Comparison of ENCODE assay signal across 31 mouse cellular contexts in the genomic region with DNA sequence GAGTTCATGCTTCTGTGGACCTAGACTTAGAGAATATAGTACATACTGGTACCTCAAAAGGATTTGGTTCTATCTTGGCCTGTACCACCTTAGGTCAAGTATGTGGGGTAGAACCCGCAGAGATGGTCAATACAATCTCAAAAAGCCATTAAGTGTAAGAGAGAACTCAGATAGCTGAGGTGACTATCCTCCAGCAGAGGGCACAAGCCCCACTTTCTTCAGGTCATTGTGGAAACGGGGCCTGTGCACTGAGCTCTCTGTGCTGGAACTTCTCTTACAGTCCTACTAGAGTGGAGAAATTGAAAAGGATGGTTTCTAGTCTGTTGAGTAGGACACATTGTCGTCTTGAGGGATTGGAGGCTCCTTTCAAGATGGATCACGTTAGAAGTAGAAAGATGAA. TPM values are rescaled to one million over a fixed set of nuclear protein-coding genes. Genes with fewer than 3 reads are reported as not detected.
DNase-seq lines count a peak whose midpoint lies in the region; ATAC-seq and TF ChIP-seq lines count a peak whose summit lies in the region.
"Had no signal": no experiment of that assay in that cellular context is flagged by ENCODE, and none has a peak within 500 bp of the region (broad histone marks: within the 10 kb centered on the region; RNA-seq: fewer than 3 reads in every experiment).

No protein-coding gene starts in this region.

- no peak for TF ChIP-seq POLR2A in MEL (IDR thresholded peaks at IDR 0.05; ENCODE audit: control insufficient read depth in 1 of 2, insufficient read depth in 1 of 2, low read depth in 1 of 2, low read length in 2 of 2, poor library complexity in 1 of 2)

- WGBS in kidney, postnatal 0 days = 75% methylated on average over 4 of the region's 4 CpGs
- 79% methylated on average over 4 of the region's 4 CpGs for WGBS in kidney, embryonic 14.5 days

- no peak for DNase-seq in kidney, postnatal 0 days (ENCODE audit: low spot score)
- DNase-seq in 3T3-L1 (ENCODE audit: low read depth, low spot score) (peak; percentile 12), 416B (ENCODE audit: low read depth) (peak; percentile 33), MEL (ENCODE audit: low read depth, low spot score) (peak; percentile 15), MN1 (ENCODE audit: low spot score) (no peak)
- DNase-seq in neural tube, embryonic 10.5 days (ENCODE audit: extremely low spot score, low spot score) = no peak
- DNase-seq: adrenal gland, postnatal 10 days; cerebellum, adult 11 months; cerebellum, postnatal 10 days; gastrocnemius, postnatal 10 days; kidney, adult 11 months; kidney, postnatal 36 days; layer of hippocampus, postnatal 36 days; left cerebral cortex, postnatal 4 days; liver, embryonic 13.5 days; lung, adult 2 months; lung, postnatal 10 days; retina, postnatal 1 day; right cerebral cortex, postnatal 14 days; thymus, postnatal 14 days had no signal

- no peak overlapping the region for H3K27ac ChIP-seq in kidney, postnatal 0 days
- H3K27ac ChIP-seq in kidney, embryonic 14.5 days (ENCODE audit: low read depth, low read length) = no peak overlapping the region
- H3K27ac ChIP-seq in MEL (ENCODE audit: control insufficient read depth, low read depth, low read length) = no peak overlapping the region
- H3K27ac ChIP-seq: heart, embryonic 15.5 days; kidney, embryonic 15.5 days; liver, embryonic 13.5 days; midbrain, embryonic 12.5 days; neural tube, embryonic 15.5 days; stomach, embryonic 15.5 days had no signal

- H3K9ac ChIP-seq in kidney, postnatal 0 days (ENCODE audit: low read depth, low read length) = no peak overlapping the region
- no peak overlapping the region for H3K9ac ChIP-seq in kidney, embryonic 14.5 days (ENCODE audit: low read depth, low read length)
- no peak overlapping the region for H3K9ac ChIP-seq in MEL (ENCODE audit: control insufficient read depth, low read depth, low read length, poor library complexity, severe bottlenecking)
- H3K9ac ChIP-seq: heart, embryonic 15.5 days; kidney, embryonic 15.5 days; liver, embryonic 13.5 days; midbrain, embryonic 12.5 days; neural tube, embryonic 15.5 days; stomach, embryonic 15.5 days had no signal

- no peaks in the 10 kb centered on the region for H3K9me3 ChIP-seq in kidney, postnatal 0 days (replicated peaks; ENCODE audit: low read length)
- H3K9me3 ChIP-seq in kidney, embryonic 14.5 days (ENCODE audit: control insufficient read depth, low read length) = no peaks in the 10 kb centered on the region
- H3K9me3 ChIP-seq in MEL (replicated peaks; ENCODE audit: insufficient read depth, low read length) = no peaks in the 10 kb centered on the region
- H3K9me3 ChIP-seq: G1E; heart, embryonic 15.5 days; kidney, embryonic 15.5 days; liver, embryonic 13.5 days; midbrain, embryonic 12.5 days; neural tube, embryonic 15.5 days; stomach, embryonic 15.5 days had no signal

- H3K79me2 ChIP-seq in MEL (ENCODE audit: control insufficient read depth, insufficient read depth, low read length, poor library complexity) = no peaks in the 10 kb centered on the region

- peak; percentile 42 for TF ChIP-seq RAD21 in MEL (IDR thresholded peaks at IDR 0.05; ENCODE audit: low read depth, low read length)

- H3K4me3 ChIP-seq in kidney, postnatal 0 days (replicated peaks; ENCODE audit: low read depth, low read length) = no peak overlapping the region
- H3K4me3 ChIP-seq in kidney, embryonic 14.5 days (ENCODE audit: low read length) = no peak overlapping the region
- H3K4me3 ChIP-seq in MEL (ENCODE audit: control insufficient read depth in 1 of 2, insufficient read depth in 1 of 2, low read depth in 2 of 2, low read length in 2 of 2) = no peak overlapping the region
- H3K4me3 ChIP-seq: erythroblast, embryonic 14.5 days; heart, embryonic 15.5 days; kidney, embryonic 15.5 days; liver, embryonic 13.5 days; midbrain, embryonic 12.5 days; neural tube, embryonic 15.5 days; stomach, embryonic 15.5 days had no signal

- no peak for ATAC-seq in kidney, postnatal 0 days (replicated peaks; ENCODE audit: low FRiP score, low read depth)
- ATAC-seq in kidney, embryonic 14.5 days (ENCODE audit: low FRiP score, low TSS enrichment) = no peak
- ATAC-seq in megakaryocyte-erythroid progenitor cell, adult 5-6 weeks (replicated peaks; ENCODE audit: low FRiP score, low TSS enrichment, poor library complexity, severe bottlenecking) = no peak
- ATAC-seq: CD4-positive, CD25-positive, alpha-beta regulatory T cell, adult 4 months; forebrain, embryonic 16.5 days had no signal

- H3K36me3 ChIP-seq in kidney, postnatal 0 days (ENCODE audit: insufficient read depth, low read length) = 0 out of 2 replicates have a peak, but pooled peaks cover 3% of the 10 kb centered on the region
- no peaks in the 10 kb centered on the region for H3K36me3 ChIP-seq in kidney, embryonic 14.5 days (ENCODE audit: control insufficient read depth, insufficient read depth, low read length)
- H3K36me3 ChIP-seq in MEL (ENCODE audit: control insufficient read depth in 1 of 2, insufficient read depth in 2 of 2, low read length in 2 of 2) = no peaks in the 10 kb centered on the region
- H3K36me3 ChIP-seq: heart, embryonic 15.5 days; midbrain, embryonic 12.5 days; neural tube, embryonic 15.5 days; stomach, embryonic 15.5 days had no signal

- no peak for TF ChIP-seq EP300 in MEL (IDR thresholded peaks at IDR 0.05; ENCODE audit: low read depth in 1 of 2, low read length in 2 of 2)

- H3K27me3 ChIP-seq in kidney, postnatal 0 days (ENCODE audit: insufficient read depth, low read length) = no peaks in the 10 kb centered on the region
- H3K27me3 ChIP-seq in kidney, embryonic 14.5 days (ENCODE audit: control insufficient read depth, insufficient read depth, low read length) = no peaks in the 10 kb centered on the region
- H3K27me3 ChIP-seq in MEL (ENCODE audit: control insufficient read depth in 1 of 2, insufficient read depth in 2 of 2, low read length in 2 of 2) = peaks cover 0 to 2% of the 10 kb centered on the region in 2 experiments; a peak in 1 of 4 replicates
- H3K27me3 ChIP-seq: heart, embryonic 15.5 days; kidney, embryonic 15.5 days; liver, embryonic 13.5 days; midbrain, embryonic 12.5 days; neural tube, embryonic 15.5 days; stomach, embryonic 15.5 days had no signal

- H3K4me2 ChIP-seq in kidney, postnatal 0 days (ENCODE audit: low read length) = no peak overlapping the region
- no peak overlapping the region for H3K4me2 ChIP-seq in kidney, embryonic 14.5 days (replicated peaks; ENCODE audit: low read depth, low read length)
- H3K4me2 ChIP-seq: heart, embryonic 15.5 days; kidney, embryonic 15.5 days; liver, embryonic 13.5 days; midbrain, embryonic 12.5 days; neural tube, embryonic 15.5 days; stomach, embryonic 15.5 days had no signal

- H3K4me1 ChIP-seq in kidney, postnatal 0 days (replicated peaks; ENCODE audit: insufficient read depth, low read length) = no peaks in the 10 kb centered on the region
- H3K4me1 ChIP-seq in kidney, embryonic 14.5 days (ENCODE audit: control insufficient read depth, insufficient read depth, low read length) = no peaks in the 10 kb centered on the region
- no peaks in the 10 kb centered on the region for H3K4me1 ChIP-seq in MEL (ENCODE audit: control insufficient read depth in 1 of 2, insufficient read depth in 2 of 2, low read length in 2 of 2)
- H3K4me1 ChIP-seq: heart, embryonic 15.5 days; kidney, embryonic 15.5 days; midbrain, embryonic 12.5 days; neural tube, embryonic 15.5 days; stomach, embryonic 15.5 days had no signal

- peak; percentile 28; the same call in 1 of the 2 replicates for TF ChIP-seq CTCF in kidney, postnatal 0 days (IDR thresholded peaks at IDR 0.05; ENCODE audit: low read depth)
- peak in 2 of 3 experiments; percentile 31 to 49; a peak in 5 of 6 replicates for TF ChIP-seq CTCF in MEL (IDR thresholded peaks at IDR 0.05 in 2 of 3, conservative IDR thresholded peaks at IDR 0.05 in 1 of 3; ENCODE audit: control insufficient read depth in 1 of 3, insufficient read depth in 1 of 3, low read depth in 2 of 3, low read length in 3 of 3, poor library complexity in 1 of 3, severe bottlenecking in 1 of 3)

TF ChIP-seq in MEL, 35 proteins besides CTCF, POLR2A, EP300 and RAD21:
- TF ChIP-seq CHD2 (IDR thresholded peaks at IDR 0.05; ENCODE audit: low read length) = no peak
- peak; percentile 60 for TF ChIP-seq SMC3 (IDR thresholded peaks at IDR 0.05; ENCODE audit: low read depth, low read length)

RNA-seq across cellular contexts. Expression of a gene that starts 35.6 kb away (rescaled TPM):
- polyA plus RNA-seq in kidney, postnatal 0 days (2015; fragmentation: Nextera tagmentation; extraction: Ambion mirVana) = 10.2 and 11.3 TPM in 2 replicates
- polyA plus RNA-seq in kidney, embryonic 14.5 days (2014; fragmentation: Nextera tagmentation; extraction: Ambion mirVana) = 20.7 and 28.5 TPM in 2 replicates
- 8.7 and 9.3 TPM in 2 replicates for total RNA-seq in MEL (2012; rRNA removed)
- polyA plus RNA-seq in MEL (2012; ENCODE audit: insufficient read depth in 1 of 2, insufficient read length in 2 of 2, low read depth in 1 of 2, low replicate concordance in 2 of 2, missing spikeins in 1 of 2) = 10 to 100 TPM in 1 of 2 experiments, not detected in 1; 16.2 TPM
- 40.4 and 55.1 TPM in 2 replicates for total RNA-seq in megakaryocyte-erythroid progenitor cell, adult 5-6 weeks (2014; fragmentation: Nextera tagmentation)
- total RNA-seq in megakaryocyte-erythroid progenitor cell, adult 5-6 weeks (2017) = 15.4 and 19.9 TPM in 2 replicates

RNA-seq across cellular contexts. Expression of a gene that starts 35.7 kb away (rescaled TPM):
- 67.3 and 75.6 TPM in 2 replicates for polyA plus RNA-seq in kidney, postnatal 0 days (2015; fragmentation: Nextera tagmentation; extraction: Ambion mirVana)
- polyA plus RNA-seq in kidney, embryonic 14.5 days (2014; fragmentation: Nextera tagmentation; extraction: Ambion mirVana) = 94.9 and 147 TPM in 2 replicates
- total RNA-seq in MEL (2012; rRNA removed) = 25.2 and 25.8 TPM in 2 replicates
- polyA plus RNA-seq in MEL (2012; ENCODE audit: insufficient read depth in 1 of 2, insufficient read length in 2 of 2, low read depth in 1 of 2, low replicate concordance in 2 of 2, missing spikeins in 1 of 2) = 10 to 100 TPM in 1 of 2 experiments, not detected in 1; 42.5 TPM
- 53.6 and 56.1 TPM in 2 replicates for total RNA-seq in megakaryocyte-erythroid progenitor cell, adult 5-6 weeks (2014; fragmentation: Nextera tagmentation)
- total RNA-seq in megakaryocyte-erythroid progenitor cell, adult 5-6 weeks (2017) = 51.4 and 55.8 TPM in 2 replicates

Comparison
In these comparisons a context has a peak if more than half of its experiments do, and no peak if none do; other contexts are left out.
1. DNase-seq: peak in 3T3-L1 (single experiment), 416B (single experiment) and MEL (single experiment); none in kidney, postnatal 0 days (single experiment), neural tube, embryonic 10.5 days (single experiment) and MN1 (single experiment).